16 mouse cellular contexts compared by ENCODE assay signal in genomic region chr2:129626621-129627061, GRCm38 (mm10). TPM values are rescaled to one million over a fixed set of nuclear protein-coding genes. Genes with fewer than 3 reads are reported as not detected.
A peak's percentile ranks its signal among the peaks of the same experiment; 100 is the strongest.
DNase-seq lines count a peak whose midpoint lies in the region; ATAC-seq lines count a peak whose summit lies in the region.
"Had no signal": no experiment of that assay in that cellular context is flagged by ENCODE, and none has a peak within 500 bp of the region (broad histone marks: within the 10 kb centered on the region; RNA-seq: fewer than 3 reads in every experiment).

No protein-coding gene starts in this region.

- H3K4me3 ChIP-seq in hindbrain, embryonic 16.5 days (ENCODE audit: low read length), result no peak overlapping the region
- H3K4me3 ChIP-seq in hindbrain, embryonic 11.5 days (ENCODE audit: low read depth, low read length), result no peak overlapping the region
- H3K4me3 ChIP-seq: embryonic facial prominence, embryonic 12.5 days; liver, embryonic 12.5 days had no signal

- H3K27me3 ChIP-seq in hindbrain, embryonic 16.5 days (replicated peaks; ENCODE audit: control insufficient read depth, insufficient read depth, low read length), result no peaks in the 10 kb centered on the region
- no peaks in the 10 kb centered on the region for H3K27me3 ChIP-seq in hindbrain, embryonic 11.5 days (ENCODE audit: control insufficient read depth, insufficient read depth, low read length)
- H3K27me3 ChIP-seq: embryonic facial prominence, embryonic 12.5 days; liver, embryonic 12.5 days had no signal

- H3K9ac ChIP-seq in hindbrain, embryonic 16.5 days (ENCODE audit: low read depth, low read length), result no peak overlapping the region
- no peak overlapping the region for H3K9ac ChIP-seq in hindbrain, embryonic 11.5 days (ENCODE audit: low read depth, low read length)
- H3K9ac ChIP-seq: embryonic facial prominence, embryonic 12.5 days; liver, embryonic 12.5 days had no signal

- no peak overlapping the region for H3K27ac ChIP-seq in hindbrain, embryonic 16.5 days (ENCODE audit: low read depth, low read length)
- H3K27ac ChIP-seq in hindbrain, embryonic 11.5 days (ENCODE audit: low read depth, low read length), result no peak overlapping the region
- H3K27ac ChIP-seq: embryonic facial prominence, embryonic 12.5 days; liver, embryonic 12.5 days had no signal

- no peaks in the 10 kb centered on the region for H3K9me3 ChIP-seq in hindbrain, embryonic 16.5 days (ENCODE audit: control insufficient read depth, low read length)
- H3K9me3 ChIP-seq in hindbrain, embryonic 11.5 days (ENCODE audit: control insufficient read depth, low read length), result no peaks in the 10 kb centered on the region
- H3K9me3 ChIP-seq: embryonic facial prominence, embryonic 12.5 days; liver, embryonic 12.5 days had no signal

- peaks cover 13% of the 10 kb centered on the region for H3K36me3 ChIP-seq in hindbrain, embryonic 16.5 days (ENCODE audit: control insufficient read depth, insufficient read depth, low read length)
- no peaks in the 10 kb centered on the region for H3K36me3 ChIP-seq in hindbrain, embryonic 11.5 days (ENCODE audit: control insufficient read depth, insufficient read depth, low read length)

- 61% methylated on average over 4 of the region's 4 CpGs for WGBS in hindbrain, embryonic 16.5 days
- WGBS in hindbrain, embryonic 11.5 days, result 87% methylated on average over 4 of the region's 4 CpGs

- no peak overlapping the region for H3K4me2 ChIP-seq in hindbrain, embryonic 16.5 days (ENCODE audit: low read length)
- no peak overlapping the region for H3K4me2 ChIP-seq in hindbrain, embryonic 11.5 days (replicated peaks; ENCODE audit: low read depth, low read length)
- H3K4me2 ChIP-seq: embryonic facial prominence, embryonic 12.5 days; liver, embryonic 12.5 days; midbrain, embryonic 11.5 days had no signal

- peak; percentile 45; the same call in 1 of the 2 replicates for ATAC-seq in hindbrain, embryonic 16.5 days
- ATAC-seq in hindbrain, embryonic 11.5 days (ENCODE audit: low FRiP score), result no peak
- no peak for ATAC-seq in monocyte, adult 5-6 weeks (replicated peaks; ENCODE audit: insufficient number of reproducible peaks, low FRiP score, low TSS enrichment, poor library complexity, severe bottlenecking)
- ATAC-seq: liver, embryonic 12.5 days; lung, postnatal 0 days had no signal

- no peak for DNase-seq in hindbrain, embryonic 11.5 days (ENCODE audit: low spot score)
- DNase-seq in spleen, postnatal 4 days (ENCODE audit: low spot score in 2 of 2), result peak; percentile 10 to 53
- no peak for DNase-seq in spleen, postnatal 10 days (ENCODE audit: low spot score in 2 of 2)
- DNase-seq in cerebellum, postnatal 10 days, result peak; percentile 72 to 75
- no peak for DNase-seq in gastrocnemius, postnatal 10 days
- DNase-seq: adrenal gland, postnatal 10 days; kidney, adult 2 months; right cerebral cortex, postnatal 14 days; thymus, postnatal 4 days had no signal

- no peaks in the 10 kb centered on the region for H3K4me1 ChIP-seq in hindbrain, embryonic 16.5 days (ENCODE audit: control insufficient read depth, insufficient read depth, low read depth, low read length)
- no peaks in the 10 kb centered on the region; the same call in 1 of the 2 replicates for H3K4me1 ChIP-seq in hindbrain, embryonic 11.5 days (replicated peaks; ENCODE audit: control insufficient read depth, insufficient read depth, low read length)
- H3K4me1 ChIP-seq: embryonic facial prominence, embryonic 12.5 days had no signal

RNA-seq across cellular contexts. Expression of gene Sirpa, which starts 34.0 kb away (rescaled TPM):
- polyA plus RNA-seq in hindbrain, embryonic 16.5 days (2015; fragmentation: Nextera tagmentation; extraction: Ambion mirVana), result 31.9 and 34.6 TPM in 2 replicates
- 17.2 and 18.4 TPM in 2 replicates for polyA plus RNA-seq in hindbrain, embryonic 11.5 days (2014; fragmentation: Nextera tagmentation; extraction: Ambion mirVana)
- 10 to 100 TPM; 17.2 to 29.1 TPM for total RNA-seq in gastrocnemius, postnatal 10 days (2021)
- total RNA-seq in monocyte, adult 5-6 weeks (2017), result 334 to 497 TPM (median 494 TPM) in 3 replicates
- total RNA-seq: MEL had no signal

Comparison
In these comparisons a context has a peak if more than half of its experiments do, and no peak if none do; other contexts are left out.
1. DNase-seq: peak in spleen, postnatal 4 days (2 of 2) and cerebellum, postnatal 10 days (2 of 2); none in hindbrain, embryonic 11.5 days (single experiment), spleen, postnatal 10 days (0 of 2) and gastrocnemius, postnatal 10 days (single experiment).
2. RNA of gene Sirpa, which starts 34.0 kb away (total RNA-seq): 334 to 497 TPM in monocyte, adult 5-6 weeks; 17.2 to 29.1 TPM in gastrocnemius, postnatal 10 days; every median in the first group is over 10 times any median in the second.